Mouse (Mus musculus): ENCODE measurements at regions not wholly inside any gene's neighbourhood (a gene's known extent, or its start where the extent isn't known, plus 50 kb on each side); places are given as distances from the start of the nearest gene placed in this dataset.
A peak's percentile ranks its signal among the peaks of the same experiment; 100 is the strongest.

GRCm38 (mm10) chr2:79510485-79511094 lies 54.0 kb upstream of the Cerkl start:
- DNase-seq (ENCODE audit: low spot score) = no peak

GRCm38 (mm10) chr2:79511108-79511507 lies 54.5 kb upstream of the Cerkl start:
- no peak for DNase-seq (ENCODE audit: low spot score)

- peak; percentile 58 for DNase-seq (ENCODE audit: low spot score)
Observed at GRCm38 (mm10) chr2:79511676-79512323, 55.2 kb upstream of the Cerkl start.

DNA sequence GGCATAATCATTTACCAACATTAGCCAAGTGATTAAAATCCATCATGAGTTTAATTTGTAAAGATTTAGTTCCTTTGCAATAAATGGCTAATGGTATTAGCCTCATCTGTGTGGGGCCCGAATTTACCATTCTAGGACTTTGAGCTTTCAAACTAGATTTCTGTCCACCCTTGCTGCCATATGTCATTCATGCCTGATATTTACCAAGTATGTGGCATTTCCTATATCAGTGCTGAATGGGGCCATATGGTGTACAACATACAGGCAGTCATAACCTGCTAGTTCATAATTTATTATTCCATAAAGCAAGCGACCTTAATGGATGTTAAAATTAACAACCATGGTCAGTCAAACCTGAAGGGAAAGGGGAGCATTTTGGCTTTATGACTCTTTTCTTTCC lies 55.8 kb upstream of the Cerkl start:
- DNase-seq (ENCODE audit: low spot score) = no peak

DNA sequence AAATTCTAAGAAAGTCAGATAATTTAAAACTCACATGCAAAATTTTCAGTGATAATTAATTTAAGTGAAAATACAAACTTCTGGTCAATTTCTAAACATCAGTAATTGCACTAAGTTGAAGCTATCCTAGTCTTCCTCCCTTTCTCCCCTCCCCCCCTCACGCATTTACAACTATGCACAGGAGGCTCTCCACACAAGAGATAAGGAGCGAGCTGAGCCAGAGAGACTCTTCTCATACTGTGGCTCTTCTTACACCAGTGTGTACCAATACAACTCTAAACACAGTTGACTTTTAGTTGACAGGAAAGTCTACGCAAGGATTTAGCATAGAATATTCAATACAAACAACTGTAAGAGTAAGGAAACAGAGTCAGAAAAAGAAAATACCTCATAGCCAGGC lies 57.1 kb upstream of the Cerkl start:
- DNase-seq (ENCODE audit: low spot score) = no peak

DNA sequence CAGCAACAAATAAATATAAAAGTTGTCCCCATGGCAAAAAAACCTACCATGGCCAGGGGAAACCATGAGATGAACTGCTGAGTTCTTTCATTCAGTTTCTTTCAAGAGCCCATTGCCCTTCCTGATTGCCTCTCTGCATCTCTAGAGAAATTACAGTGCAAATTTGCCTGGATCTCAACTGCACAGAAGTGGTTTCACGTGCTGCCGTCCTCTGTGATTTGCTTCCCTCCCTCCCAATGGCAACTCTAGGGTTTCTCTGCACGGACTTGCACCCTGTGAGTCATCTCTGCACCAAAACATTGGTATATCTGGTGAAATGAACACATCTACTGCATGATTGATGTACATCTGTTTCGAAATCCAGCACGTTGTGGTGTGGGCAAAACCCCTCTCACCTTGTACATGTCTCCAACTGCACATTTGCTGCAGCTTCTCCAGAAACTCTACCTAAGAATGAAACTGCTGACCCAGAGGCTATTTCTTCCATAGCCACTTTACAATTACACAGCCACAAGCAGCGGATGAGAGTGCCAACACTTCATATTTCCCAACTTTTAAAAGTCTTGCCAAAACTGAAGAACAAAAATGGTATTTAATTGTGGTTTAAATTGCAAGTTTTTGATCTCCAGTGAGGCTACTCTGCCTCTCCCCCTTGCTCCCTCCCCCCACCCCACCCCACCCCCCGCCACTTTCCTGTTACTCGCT lies 61.6 kb upstream of the Cerkl start:
- no peak for DNase-seq (ENCODE audit: low spot score)

DNA sequence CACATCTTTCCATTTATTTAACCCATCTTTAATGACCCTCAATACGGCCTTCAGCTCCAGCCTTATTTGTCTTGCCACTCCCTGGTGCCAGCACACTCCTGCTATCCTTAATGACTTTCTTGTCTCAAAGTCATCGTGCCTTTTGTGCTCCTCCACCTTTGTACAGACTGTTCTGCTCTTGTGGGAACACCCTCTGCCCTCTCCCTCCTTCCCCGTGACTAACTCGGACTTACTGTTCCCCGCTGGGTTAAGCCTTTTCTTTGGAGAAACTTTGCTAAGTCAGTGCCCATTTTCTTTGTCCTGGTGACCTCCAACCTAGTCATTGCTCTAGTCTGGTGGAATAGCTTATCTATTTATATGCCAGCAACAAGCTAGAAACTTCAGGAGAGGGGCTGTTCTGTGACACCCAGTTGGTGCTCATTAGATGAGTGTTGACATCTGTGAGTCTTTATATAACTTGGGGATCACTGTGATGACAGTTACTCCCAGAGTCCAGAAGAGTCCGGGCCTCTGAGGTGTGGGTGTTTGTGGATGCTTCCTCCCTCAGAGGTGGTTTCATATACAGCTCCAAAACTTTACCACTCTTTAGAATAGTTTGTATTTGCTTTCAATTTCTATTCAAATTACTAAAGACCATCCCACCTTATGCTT lies 63.3 kb upstream of the Cerkl start:
- no peak for DNase-seq (ENCODE audit: low spot score)

GRCm38 (mm10) chr2:79523441-79523840 lies 66.9 kb upstream of the Cerkl start:
- no peak for DNase-seq (ENCODE audit: low spot score)

- no peak for DNase-seq (ENCODE audit: low spot score)
Observed at GRCm38 (mm10) chr2:79527529-79527928, 70.9 kb upstream of the Cerkl start.

- no peak for DNase-seq (ENCODE audit: low spot score)
Observed at GRCm38 (mm10) chr2:79528347-79528990, 71.9 kb upstream of the Cerkl start.

DNA sequence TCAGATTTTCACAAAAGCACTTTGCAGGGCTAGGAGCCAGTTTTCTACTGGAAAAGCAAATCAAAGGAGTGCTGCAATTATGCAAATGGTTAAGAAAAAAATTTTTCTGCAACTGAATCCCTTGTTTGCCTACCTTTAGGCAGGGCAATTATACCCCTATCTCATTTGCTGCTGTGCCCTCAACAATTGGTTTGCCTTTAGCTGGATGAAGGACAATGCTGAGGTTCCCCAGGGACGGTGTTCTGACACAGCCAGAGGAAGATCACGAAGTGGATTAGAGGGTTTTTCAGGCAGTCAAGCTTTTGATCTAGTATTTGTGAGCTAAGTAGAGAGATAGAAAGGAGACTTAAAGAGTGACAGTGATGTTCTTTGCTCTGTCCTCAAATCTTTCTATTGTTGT lies 72.6 kb upstream of the Cerkl start:
- no peak for DNase-seq (ENCODE audit: low spot score)

GRCm38 (mm10) chr2:79532610-79533160 lies 76.1 kb upstream of the Cerkl start:
- DNase-seq (ENCODE audit: low spot score) = no peak

GRCm38 (mm10) chr2:79537126-79537875 lies 80.7 kb upstream of the Cerkl start:
- no peak for DNase-seq (ENCODE audit: low spot score)

- no peak for DNase-seq (ENCODE audit: low spot score)
Observed at GRCm38 (mm10) chr2:79540384-79540783, 83.8 kb upstream of the Cerkl start.

DNA sequence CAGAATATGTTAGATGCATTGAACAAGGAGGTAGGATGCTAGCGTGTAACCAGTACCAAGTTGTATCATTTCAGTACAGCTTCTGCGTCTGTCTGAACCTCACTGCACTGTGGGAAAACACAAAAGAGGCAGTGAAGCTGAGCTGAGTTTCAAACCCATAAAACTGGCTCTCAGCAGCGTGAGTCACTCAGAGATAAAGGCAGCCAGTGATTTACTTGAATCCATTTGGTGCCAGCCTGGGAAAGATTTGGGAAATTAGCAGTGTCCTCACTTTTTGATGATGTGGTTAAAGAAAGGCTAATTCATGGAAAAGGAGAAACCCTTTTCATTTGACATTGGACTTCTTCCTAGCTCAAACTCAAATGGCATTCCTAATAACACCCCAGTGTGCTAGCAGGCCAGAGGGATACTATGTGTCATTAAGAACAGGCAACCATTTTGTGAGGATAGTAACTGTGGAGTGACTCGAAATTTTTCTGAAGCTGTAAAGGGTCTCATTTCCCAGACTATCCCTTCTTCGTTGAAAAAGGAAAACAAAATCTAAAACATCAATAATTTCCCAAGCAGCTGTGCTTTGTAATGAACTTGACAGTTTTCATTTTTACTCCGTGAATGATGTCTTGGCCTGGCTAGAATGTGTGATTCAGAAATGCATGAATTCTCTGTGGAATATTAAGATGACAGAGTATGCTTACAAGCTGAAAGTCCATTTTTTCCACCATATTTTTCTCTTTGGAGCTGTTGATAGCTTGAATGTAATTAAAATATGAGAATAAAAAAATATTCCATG lies 85.8 kb upstream of the Cerkl start:
- no peak for DNase-seq (ENCODE audit: low spot score)

DNA sequence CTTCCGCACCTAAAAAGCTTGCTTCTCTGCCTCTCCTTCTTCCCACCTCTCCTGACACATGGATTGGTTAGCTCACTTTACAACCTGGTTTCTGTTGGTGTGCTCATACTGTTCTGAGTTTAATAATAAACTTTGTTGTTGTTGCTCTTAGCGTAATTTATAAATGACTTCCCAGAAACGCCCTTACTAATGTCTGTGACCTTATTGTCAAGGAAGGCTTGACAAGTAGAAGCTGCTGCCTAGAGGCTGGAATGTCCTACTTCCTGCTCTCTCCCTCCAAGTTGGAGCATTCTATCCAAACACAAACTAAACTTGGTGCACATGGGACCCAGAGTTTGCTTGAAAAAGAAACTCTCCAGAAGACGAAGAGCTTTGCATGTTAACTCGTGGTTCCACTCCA lies 86.9 kb upstream of the Cerkl start:
- DNase-seq (ENCODE audit: low spot score) = no peak

DNA sequence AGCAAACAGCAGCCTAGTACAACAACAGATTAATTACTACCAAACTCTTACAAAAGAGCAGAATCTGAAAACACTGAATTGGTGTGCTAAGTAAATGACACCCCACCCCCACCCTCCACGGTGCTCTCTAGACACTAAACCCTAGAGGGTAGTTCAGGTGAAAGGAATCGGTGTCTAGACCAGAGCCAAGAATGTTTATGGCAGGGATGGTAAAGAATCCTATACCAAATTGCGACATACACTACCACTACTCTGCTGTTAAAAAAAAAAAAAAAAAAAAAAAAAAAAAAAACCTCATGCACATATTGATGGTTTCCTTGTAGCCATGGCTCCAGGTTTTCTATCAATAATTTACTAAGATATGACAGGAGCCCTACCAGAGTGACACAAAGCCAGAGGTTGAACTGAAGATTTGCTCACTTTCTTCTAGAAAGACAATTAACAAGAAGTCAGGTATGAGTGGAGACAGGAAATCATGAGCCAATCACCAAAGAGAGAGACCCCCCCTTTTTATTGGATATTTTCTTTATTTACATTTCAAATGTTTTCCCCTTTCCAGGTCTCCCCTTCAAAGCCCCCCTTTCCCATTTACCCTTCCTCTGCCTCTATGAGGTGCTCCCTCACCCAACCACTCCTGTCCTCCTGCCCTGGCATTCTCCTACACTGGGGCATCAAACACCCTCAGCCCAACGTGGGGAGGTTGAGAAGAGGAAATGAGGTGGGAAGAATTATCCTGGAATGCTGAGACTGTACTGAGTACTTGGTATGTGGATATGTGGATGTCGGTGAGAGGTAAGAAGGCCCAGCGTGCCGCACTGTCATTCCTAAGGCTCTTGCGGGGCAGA lies 87.6 kb upstream of the Cerkl start:
- no peak for DNase-seq (ENCODE audit: low spot score)

- peak; percentile 13 for DNase-seq (ENCODE audit: low spot score)
Observed at GRCm38 (mm10) chr2:79544793-79545260, 88.2 kb upstream of the Cerkl start.

- DNase-seq (ENCODE audit: low spot score) = no peak
Observed at GRCm38 (mm10) chr2:79546206-79546605, 88.9 kb upstream of the Itprid2 start.

DNA sequence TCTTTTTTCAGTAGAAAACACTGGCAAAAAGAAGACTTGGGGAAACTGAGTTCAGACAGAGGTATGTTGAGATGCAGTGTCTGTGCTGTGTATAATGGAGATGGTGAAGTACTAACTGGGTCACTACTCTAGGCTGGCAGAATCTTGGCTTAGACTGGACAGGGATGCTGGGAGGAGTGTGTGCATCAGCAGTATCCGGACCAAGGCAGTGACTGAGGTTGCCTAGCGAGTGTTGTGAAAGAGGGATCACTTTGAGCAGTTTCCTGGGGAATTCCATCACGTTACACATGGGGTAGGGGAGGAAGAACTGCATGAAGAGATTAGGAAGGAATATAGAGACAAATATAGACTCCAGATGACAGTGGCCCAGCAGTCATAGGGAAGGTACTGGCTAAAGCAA lies 87.9 kb upstream of the Itprid2 start:
- DNase-seq (ENCODE audit: low spot score) = no peak

All from MN1 (cell line).